Mouse (Mus musculus) liver, adult 2 months (tissue): ENCODE measurements at regions not wholly inside any gene's neighbourhood (a gene's known extent, or its start where the extent isn't known, plus 50 kb on each side); places are given as distances from the start of the nearest gene placed in this dataset.

Experiments
- CTCF ChIP-seq: fragments of 200-500 bp; IDR thresholded peaks from 2 replicates; pipeline ENCODE4 v1.5.1; 2011; ENCODE audit warnings: low read depth, low read length, control low read depth
- POLR2A ChIP-seq: fragments of 200-500 bp; IDR thresholded peaks from 2 replicates; pipeline ENCODE4 v1.6.1; 2011; ENCODE audit warnings: low read length, control low read depth; ENCODE audit not compliant: insufficient read depth; ENCODE audit errors: extremely low read depth

DNA sequence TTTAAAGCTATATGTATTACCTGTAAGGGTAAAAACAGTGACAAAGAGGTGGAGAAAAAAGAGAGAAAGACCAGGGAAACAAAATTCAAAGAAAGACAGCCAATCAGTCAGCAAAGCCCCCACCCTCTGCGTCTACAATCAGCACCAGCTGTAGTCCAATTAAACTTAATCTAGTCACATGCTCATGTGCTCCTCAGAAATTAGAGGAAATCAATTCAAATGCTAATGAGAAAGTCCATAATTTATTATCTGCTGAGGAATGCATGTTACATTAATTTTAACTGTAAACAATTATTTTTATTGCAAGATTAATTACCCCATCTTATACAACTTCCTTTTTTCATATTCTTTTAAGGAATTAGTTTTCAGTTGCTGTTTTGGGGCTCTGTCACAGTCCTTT is 216.4 kb upstream of the Hnrnpa3 start:
- TF ChIP-seq POLR2A (no peak), CTCF (no peak)
